Mouse (Mus musculus) midbrain, embryonic 16.5 days (tissue): ENCODE data around the gene Pcp4. TPM values are rescaled to one million over a fixed set of nuclear protein-coding genes. Genes with fewer than 3 reads are reported as not detected.
A peak's percentile ranks its signal among the peaks of the same experiment; 100 is the strongest.

ENCODE experiments used
- ATAC-seq: fragments of 200-750 bp; cut with Nextera tagmentation; 2 replicates; pipeline ENCODE4 v1.8.0; 2017; ENCODE audit warnings: moderate TSS enrichment
- H3K27ac ChIP-seq: fragments of 300-500 bp; sonication (generic); 2 replicates; pipeline ENCODE4 v1.5.1; 2014; ENCODE audit warnings: mild to moderate bottlenecking, low read length, mixed read lengths
- H3K27me3 ChIP-seq: fragments of 300-500 bp; sonication (generic); 2 replicates; pipeline ENCODE4 v1.6.1; 2014; ENCODE audit warnings: low read depth, low read length, mixed read lengths; ENCODE audit not compliant: control insufficient read depth, insufficient read depth
- H3K36me3 ChIP-seq: fragments of 300-500 bp; sonication (generic); 2 replicates; pipeline ENCODE4 v1.6.1; 2014; ENCODE audit warnings: mild to moderate bottlenecking, low read length, moderate library complexity, mixed read lengths; ENCODE audit not compliant: control insufficient read depth, insufficient read depth
- H3K4me1 ChIP-seq: fragments of 300-500 bp; sonication (generic); 2 replicates; pipeline ENCODE4 v1.6.1; 2014; ENCODE audit warnings: mild to moderate bottlenecking, low read length, mixed read lengths; ENCODE audit not compliant: control insufficient read depth, insufficient read depth
- H3K4me2 ChIP-seq: fragments of 300-500 bp; sonication (generic); 2 replicates; pipeline ENCODE4 v1.6.1; 2014; ENCODE audit warnings: mild to moderate bottlenecking, low read length, mixed read lengths
- H3K4me3 ChIP-seq: fragments of 300-500 bp; sonication (generic); 2 replicates; pipeline ENCODE4 v1.5.1; 2014; ENCODE audit warnings: low read depth, mild to moderate bottlenecking, low read length, moderate library complexity, mixed read lengths
- H3K9ac ChIP-seq: fragments of 300-500 bp; sonication (generic); 2 replicates; pipeline ENCODE4 v1.6.1; 2014; ENCODE audit warnings: low read depth, low read length, mixed read lengths
- H3K9me3 ChIP-seq: fragments of 300-500 bp; sonication (generic); replicated peaks from 2 replicates; pipeline ENCODE4 v1.6.1; 2014; ENCODE audit warnings: mild to moderate bottlenecking, low read length, mixed read lengths; ENCODE audit not compliant: control insufficient read depth, poor library complexity, severe bottlenecking
- WGBS: fragments of 180-500 bp; shearing (Covaris S2); extraction: QIAGEN DNeasy Blood & Tissue Kit; methylation state at CpG from one replicate; pipeline ENCODE4 v1.1.7; 2014; 5-methylcytosine and 5-hydroxymethylcytosine counted together
- polyA plus RNA-seq: library from polyadenylated mRNA; unstranded; fragments of >200 nt; fragmentation: Nextera tagmentation; extraction: Ambion mirVana; gene quantifications from 2 replicates; pipeline ENCODE4 v1.2.1, GENCODE M21; 2015

Gene Pcp4
- polyA plus RNA-seq, 1 experiment from 2014 or later, result 514 TPM

GRCm38 (mm10) chr16:96469640-96470039 is 2.2 kb downstream of the Pcp4 start:
- peak overlapping the region; percentile 41 for H3K4me3 ChIP-seq
- no peak for ATAC-seq
- 54% methylated on average over 4 of the region's 4 CpGs for WGBS
- no peaks in the 10 kb centered on the region for H3K9me3 ChIP-seq
- peak overlapping the region; percentile 57 for H3K4me2 ChIP-seq
- no peaks in the 10 kb centered on the region for H3K27me3 ChIP-seq
- H3K9ac ChIP-seq, result no peak overlapping the region
- H3K36me3 ChIP-seq, result no peaks in the 10 kb centered on the region
- no peak overlapping the region for H3K27ac ChIP-seq
- H3K4me1 ChIP-seq, result peaks cover 30% of the 10 kb centered on the region

- peak overlapping the region; percentile 67 for H3K27ac ChIP-seq
- peaks cover 30% of the 10 kb centered on the region for H3K4me1 ChIP-seq
- WGBS, result 16% methylated on average over 5 of the region's 5 CpGs
- peak overlapping the region; percentile 40 for H3K4me2 ChIP-seq
- no peaks in the 10 kb centered on the region for H3K36me3 ChIP-seq
- H3K9me3 ChIP-seq, result no peaks in the 10 kb centered on the region
- peak overlapping the region; percentile 5 for H3K4me3 ChIP-seq
- peak overlapping the region; percentile 1; the same call in 1 of the 2 replicates for H3K9ac ChIP-seq
- no peak for ATAC-seq
- H3K27me3 ChIP-seq, result no peaks in the 10 kb centered on the region
Observed at GRCm38 (mm10) chr16:96472361-96472760, 5.0 kb downstream of the Pcp4 start.

- Histone ChIP-seq H3K9me3 (no peaks in the 10 kb centered on the region; the same call in 1 of the 2 replicates), H3K4me3 (peak overlapping the region; percentile 5), H3K4me1 (peaks cover 28% of the 10 kb centered on the region), H3K9ac (peak overlapping the region; percentile 1; the same call in 1 of the 2 replicates), H3K27ac (peak overlapping the region; percentile 67), H3K27me3 (no peaks in the 10 kb centered on the region), H3K4me2 (peak overlapping the region; percentile 40), H3K36me3 (no peaks in the 10 kb centered on the region)
- ATAC-seq, result no peak
- WGBS, result 46% methylated on average over 7 of the region's 7 CpGs
Observed at GRCm38 (mm10) chr16:96472816-96473215, 5.4 kb downstream of the Pcp4 start.

GRCm38 (mm10) chr16:96474185-96474584 is 6.8 kb downstream of the Pcp4 start:
- no peaks in the 10 kb centered on the region; the same call in 1 of the 2 replicates for H3K36me3 ChIP-seq
- ATAC-seq, result no peak
- H3K4me1 ChIP-seq, result peaks cover 21% of the 10 kb centered on the region
- H3K27ac ChIP-seq, result no peak overlapping the region
- no peak overlapping the region for H3K4me2 ChIP-seq
- H3K9ac ChIP-seq, result no peak overlapping the region
- no peaks in the 10 kb centered on the region; the same call in 1 of the 2 replicates for H3K9me3 ChIP-seq
- no peak overlapping the region for H3K4me3 ChIP-seq
- WGBS, result 69% methylated on average over 3 of the region's 3 CpGs
- no peaks in the 10 kb centered on the region for H3K27me3 ChIP-seq

- Histone ChIP-seq H3K36me3 (no peaks in the 10 kb centered on the region; the same call in 1 of the 2 replicates), H3K9ac (no peak overlapping the region), H3K27me3 (no peaks in the 10 kb centered on the region), H3K4me2 (no peak overlapping the region), H3K4me3 (no peak overlapping the region), H3K27ac (no peak overlapping the region), H3K9me3 (no peaks in the 10 kb centered on the region; the same call in 1 of the 2 replicates), H3K4me1 (no peaks in the 10 kb centered on the region)
- WGBS, result 87% methylated on average over 4 of the region's 4 CpGs
- no peak for ATAC-seq
Observed at GRCm38 (mm10) chr16:96481791-96482190, 14.4 kb downstream of the Pcp4 start.

GRCm38 (mm10) chr16:96487007-96487684 is 19.7 kb downstream of the Pcp4 start:
- H3K4me1 ChIP-seq, result peaks cover 20% of the 10 kb centered on the region
- no peak overlapping the region for H3K9ac ChIP-seq
- H3K4me2 ChIP-seq, result no peak overlapping the region
- H3K27me3 ChIP-seq, result no peaks in the 10 kb centered on the region
- WGBS, result 45% methylated on average over 11 of the region's 11 CpGs
- ATAC-seq, result 0 out of 2 replicates have a peak, but pooled peaks have one; percentile 53
- no peaks in the 10 kb centered on the region for H3K9me3 ChIP-seq
- no peak overlapping the region for H3K4me3 ChIP-seq
- no peaks in the 10 kb centered on the region for H3K36me3 ChIP-seq
- H3K27ac ChIP-seq, result peak overlapping the region; percentile 47

GRCm38 (mm10) chr16:96488038-96488437 is 20.6 kb downstream of the Pcp4 start:
- H3K4me1 ChIP-seq, result peaks cover 20% of the 10 kb centered on the region
- no peak overlapping the region for H3K9ac ChIP-seq
- no peaks in the 10 kb centered on the region for H3K9me3 ChIP-seq
- no peaks in the 10 kb centered on the region for H3K27me3 ChIP-seq
- ATAC-seq, result no peak
- no peak overlapping the region for H3K4me3 ChIP-seq
- no peak overlapping the region for H3K27ac ChIP-seq
- no peaks in the 10 kb centered on the region for H3K36me3 ChIP-seq
- H3K4me2 ChIP-seq, result no peak overlapping the region
- 86% methylated on average over 5 of the region's 5 CpGs for WGBS

GRCm38 (mm10) chr16:96491530-96491929 is 24.1 kb downstream of the Pcp4 start:
- WGBS, result 18% methylated on average over 3 of the region's 3 CpGs
- peak; percentile 67 for ATAC-seq
- Histone ChIP-seq H3K4me1 (peaks cover 20% of the 10 kb centered on the region), H3K27ac (peak overlapping the region; percentile 54; the same call in 1 of the 2 replicates), H3K27me3 (no peaks in the 10 kb centered on the region), H3K9me3 (no peaks in the 10 kb centered on the region), H3K9ac (no peak overlapping the region), H3K36me3 (no peaks in the 10 kb centered on the region), H3K4me3 (no peak overlapping the region), H3K4me2 (no peak overlapping the region)

- H3K27ac ChIP-seq, result no peak overlapping the region
- no peaks in the 10 kb centered on the region for H3K36me3 ChIP-seq
- H3K4me2 ChIP-seq, result no peak overlapping the region
- ATAC-seq, result no peak
- H3K9ac ChIP-seq, result no peak overlapping the region
- 74% methylated on average over 6 of the region's 6 CpGs for WGBS
- H3K4me3 ChIP-seq, result no peak overlapping the region
- H3K9me3 ChIP-seq, result no peaks in the 10 kb centered on the region
- H3K27me3 ChIP-seq, result no peaks in the 10 kb centered on the region
- peaks cover 13% of the 10 kb centered on the region for H3K4me1 ChIP-seq
Observed at GRCm38 (mm10) chr16:96494079-96494478, 26.7 kb downstream of the Pcp4 start.
